Mouse (Mus musculus) stomach, postnatal 0 days (tissue): ENCODE results near the gene Tha1. TPM values are rescaled to one million over a fixed set of nuclear protein-coding genes. Genes with fewer than 3 reads are reported as not detected.
A peak's percentile ranks its signal among the peaks of the same experiment; 100 is the strongest.

ENCODE experiments used
- ATAC-seq: fragments of 200-750 bp; cut with Nextera tagmentation; 2 replicates; pipeline ENCODE4 v1.8.0; 2017; ENCODE audit not compliant: low FRiP score, low TSS enrichment
- DNase-seq: peaks from one replicate; pipeline ENCODE4 v3.0.0-alpha.2; 2016; ENCODE audit warnings: low spot score
- H3K27ac ChIP-seq: fragments of 300-500 bp; sonication (generic); replicated peaks from 2 replicates; pipeline ENCODE4 v1.5.1; 2014; ENCODE audit warnings: mild to moderate bottlenecking, control low read depth
- H3K27me3 ChIP-seq: fragments of 300-500 bp; sonication (generic); 2 replicates; pipeline ENCODE4 v1.6.1; 2014; ENCODE audit warnings: low read length; ENCODE audit not compliant: control insufficient read depth, insufficient read depth
- H3K36me3 ChIP-seq: fragments of 300-500 bp; sonication (generic); 2 replicates; pipeline ENCODE4 v1.6.1; 2014; ENCODE audit warnings: low read length, mixed read lengths; ENCODE audit not compliant: control insufficient read depth, insufficient read depth
- H3K4me1 ChIP-seq: fragments of 300-500 bp; sonication (generic); replicated peaks from 2 replicates; pipeline ENCODE4 v1.6.1; 2014; ENCODE audit warnings: antibody characterized with exemption; ENCODE audit not compliant: control insufficient read depth, insufficient read depth
- H3K4me2 ChIP-seq: fragments of 300-500 bp; sonication (generic); replicated peaks from 2 replicates; pipeline ENCODE4 v1.6.1; 2014; ENCODE audit warnings: low read depth, mild to moderate bottlenecking, control low read depth, moderate library complexity
- H3K4me3 ChIP-seq: fragments of 300-500 bp; sonication (generic); 2 replicates; pipeline ENCODE4 v1.5.1; 2014; ENCODE audit warnings: low read depth, low read length, control low read depth
- H3K9ac ChIP-seq: fragments of 300-500 bp; sonication (generic); 2 replicates; pipeline ENCODE4 v1.6.1; 2014; ENCODE audit warnings: mild to moderate bottlenecking, low read length, control low read depth, mixed read lengths
- H3K9me3 ChIP-seq: fragments of 300-500 bp; sonication (generic); 2 replicates; pipeline ENCODE4 v1.6.1; 2016; ENCODE audit warnings: low read length; ENCODE audit not compliant: control insufficient read depth
- CTCF ChIP-seq: IDR thresholded peaks from 2 replicates; pipeline ENCODE4 v1.5.1; 2016; ENCODE audit warnings: antibody characterized with exemption, low read depth, mild to moderate bottlenecking, moderate library complexity
- EP300 ChIP-seq: optimal IDR thresholded peaks from 2 replicates; pipeline ENCODE3; 2016; ENCODE audit warnings: antibody characterized with exemption
- WGBS: fragments of 180-500 bp; shearing (Covaris S2); extraction: QIAGEN DNeasy Blood & Tissue Kit; methylation state at CpG from one replicate; pipeline ENCODE4 v1.1.7; 2014; 5-methylcytosine and 5-hydroxymethylcytosine counted together
- polyA plus RNA-seq: library from polyadenylated mRNA; unstranded; fragments of >200 nt; fragmentation: Nextera tagmentation; extraction: Ambion mirVana; gene quantifications from 2 replicates; pipeline ENCODE4 v1.2.1, GENCODE M21; 2015

The Tha1 gene
- polyA plus RNA-seq, 1 experiment from 2014 or later, result 5.7 TPM

- WGBS, result 22% methylated on average over 13 of the region's 13 CpGs
- Histone ChIP-seq H3K9ac (peak overlapping the region; percentile 47), H3K4me2 (no peak overlapping the region), H3K4me1 (no peaks in the 10 kb centered on the region), H3K9me3 (no peaks in the 10 kb centered on the region), H3K36me3 (no peaks in the 10 kb centered on the region), H3K27me3 (no peaks in the 10 kb centered on the region), H3K4me3 (no peak overlapping the region), H3K27ac (peak overlapping the region; percentile 40; the same call in 1 of the 2 replicates)
- ATAC-seq, result peak; percentile 81
- DNase-seq, result peak; percentile 89
- TF ChIP-seq EP300 (no peak), CTCF (peak; percentile 100)
These were observed 39.5 kb upstream of the Tha1 start for GRCm38 (mm10) chr11:117912684-117913352.

- TF ChIP-seq EP300 (no peak), CTCF (no peak)
- Histone ChIP-seq H3K4me1 (no peaks in the 10 kb centered on the region), H3K27me3 (no peaks in the 10 kb centered on the region), H3K9me3 (no peaks in the 10 kb centered on the region), H3K36me3 (no peaks in the 10 kb centered on the region), H3K9ac (no peak overlapping the region), H3K4me2 (no peak overlapping the region), H3K4me3 (no peak overlapping the region), H3K27ac (no peak overlapping the region)
- DNase-seq (no peak), ATAC-seq (no peak)
- 87% methylated on average over 8 of the region's 8 CpGs for WGBS
These were observed 36.1 kb upstream of the Tha1 start for GRCm38 (mm10) chr11:117909337-117909736.

DNA sequence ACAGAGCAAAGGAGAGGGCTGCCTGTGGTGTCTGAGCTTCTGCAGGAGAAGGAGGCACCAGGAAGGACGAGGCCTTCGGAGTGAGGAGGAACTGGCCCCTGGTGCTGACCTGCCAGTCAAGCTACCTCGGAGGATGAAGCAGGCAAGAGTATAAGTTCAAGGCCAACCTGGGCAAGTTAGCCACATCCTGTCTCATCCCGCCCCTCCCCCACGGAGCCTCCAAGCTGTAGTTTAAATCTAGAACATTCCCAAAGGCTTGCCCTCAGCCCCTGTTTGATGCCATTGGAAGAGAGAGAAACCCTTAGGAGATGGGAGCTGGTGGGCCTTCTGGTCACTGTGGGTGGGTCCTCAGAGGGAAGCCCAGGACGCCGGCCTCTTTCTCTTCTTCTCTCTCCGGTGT is 31.2 kb upstream of the Tha1 start:
- no peak for ATAC-seq
- 78% methylated on average over 8 of the region's 8 CpGs for WGBS
- H3K9me3 ChIP-seq, result no peaks in the 10 kb centered on the region

DNA sequence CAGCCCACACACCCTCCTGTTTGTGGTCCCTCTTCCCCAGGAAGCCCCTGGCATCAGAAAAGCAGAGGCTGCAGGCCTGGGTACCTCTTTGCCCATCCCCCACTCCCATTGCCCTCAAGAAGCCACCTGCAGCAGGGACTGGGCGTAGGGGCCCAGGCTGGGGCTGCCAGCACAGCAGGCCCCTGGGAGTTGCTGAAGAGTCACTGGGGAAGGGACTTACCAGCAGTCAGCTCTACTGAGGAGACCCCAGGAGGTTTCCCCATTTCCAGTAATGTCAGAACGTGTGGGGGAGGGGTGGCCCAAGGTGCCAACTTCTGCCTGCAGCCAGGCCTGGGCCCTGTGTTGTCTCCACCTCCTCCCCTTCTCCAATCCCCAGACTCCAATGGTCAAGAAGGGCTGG is 29.0 kb upstream of the Tha1 start:
- no peak overlapping the region for H3K9ac ChIP-seq
- no peaks in the 10 kb centered on the region for H3K36me3 ChIP-seq
- ATAC-seq, result peak; percentile 21; the same call in 1 of the 2 replicates
- no peak overlapping the region for H3K27ac ChIP-seq
- no peak for DNase-seq
- H3K9me3 ChIP-seq, result no peaks in the 10 kb centered on the region
- TF ChIP-seq EP300, result no peak
- TF ChIP-seq CTCF, result no peak
- H3K4me3 ChIP-seq, result no peak overlapping the region
- no peaks in the 10 kb centered on the region for H3K4me1 ChIP-seq
- H3K27me3 ChIP-seq, result no peaks in the 10 kb centered on the region
- no peak overlapping the region for H3K4me2 ChIP-seq
- 87% methylated on average over 2 of the region's 2 CpGs for WGBS

More for the DNA sequence above, 31.2 kb upstream of the Tha1 start:
- no peak overlapping the region for H3K4me2 ChIP-seq
- DNase-seq, result no peak
- no peak overlapping the region for H3K9ac ChIP-seq
- no peak overlapping the region for H3K4me3 ChIP-seq
- no peaks in the 10 kb centered on the region for H3K4me1 ChIP-seq
- no peaks in the 10 kb centered on the region for H3K36me3 ChIP-seq
- H3K27me3 ChIP-seq, result no peaks in the 10 kb centered on the region
- TF ChIP-seq EP300 (no peak), CTCF (no peak)
- H3K27ac ChIP-seq, result no peak overlapping the region

- DNase-seq, result no peak
- H3K4me2 ChIP-seq, result no peak overlapping the region
- ATAC-seq, result 0 out of 2 replicates have a peak, but pooled peaks have one; percentile 29
- no peaks in the 10 kb centered on the region for H3K27me3 ChIP-seq
- no peak overlapping the region for H3K4me3 ChIP-seq
- H3K9me3 ChIP-seq, result no peaks in the 10 kb centered on the region
- H3K4me1 ChIP-seq, result no peaks in the 10 kb centered on the region
- H3K9ac ChIP-seq, result no peak overlapping the region
- TF ChIP-seq EP300 (no peak), CTCF (no peak)
- H3K36me3 ChIP-seq, result no peaks in the 10 kb centered on the region
- WGBS, result 43% methylated on average over 2 of the region's 2 CpGs
- no peak overlapping the region for H3K27ac ChIP-seq
These were observed 23.3 kb upstream of the Tha1 start for GRCm38 (mm10) chr11:117896533-117896932.

GRCm38 (mm10) chr11:117894676-117895075 is 21.4 kb upstream of the Tha1 start:
- no peaks in the 10 kb centered on the region for H3K9me3 ChIP-seq
- no peak overlapping the region for H3K9ac ChIP-seq
- H3K27ac ChIP-seq, result no peak overlapping the region
- WGBS, result 63% methylated on average over 10 of the region's 10 CpGs
- H3K27me3 ChIP-seq, result no peaks in the 10 kb centered on the region
- H3K36me3 ChIP-seq, result no peaks in the 10 kb centered on the region
- DNase-seq (no peak), ATAC-seq (no peak)
- no peak overlapping the region for H3K4me3 ChIP-seq
- no peak overlapping the region for H3K4me2 ChIP-seq
- H3K4me1 ChIP-seq, result peaks cover 3% of the 10 kb centered on the region
- TF ChIP-seq EP300 (no peak), CTCF (no peak)
